Mouse (Mus musculus): ENCODE measurements at regions not wholly inside any gene's neighbourhood (a gene's known extent, or its start where the extent isn't known, plus 50 kb on each side); places are given as distances from the start of the nearest gene placed in this dataset.
"Not testable (repeated sequence)": the region's sequence is repeated elsewhere in the genome, so short reads cannot be mapped to it uniquely, and the experiment has no call there.

GRCm38 (mm10) chr13:75483157-75483915 lies 223.2 kb upstream of the Ell2 start:
- DNase-seq (ENCODE audit: low spot score) = not testable (repeated sequence)

- DNase-seq (ENCODE audit: low spot score) = not testable (repeated sequence)
Observed at GRCm38 (mm10) chr13:75484252-75484651, 222.3 kb upstream of the Ell2 start.

GRCm38 (mm10) chr13:75501530-75501929 lies 205.0 kb upstream of the Ell2 start:
- no peak for DNase-seq (ENCODE audit: low spot score)

- DNase-seq (ENCODE audit: low spot score) = no peak
Observed at GRCm38 (mm10) chr13:75503394-75503793, 203.2 kb upstream of the Ell2 start.

- no peak for DNase-seq (ENCODE audit: low spot score)
Observed at GRCm38 (mm10) chr13:75514315-75515020, 192.1 kb upstream of the Ell2 start.

GRCm38 (mm10) chr13:75523293-75524278 lies 183.0 kb upstream of the Ell2 start:
- DNase-seq (ENCODE audit: low spot score) = no peak

- DNase-seq (ENCODE audit: low spot score) = no peak
Observed at GRCm38 (mm10) chr13:75524481-75524880, 182.1 kb upstream of the Ell2 start.

GRCm38 (mm10) chr13:75531566-75531965 lies 175.0 kb upstream of the Ell2 start:
- DNase-seq (ENCODE audit: low spot score) = no peak

GRCm38 (mm10) chr13:75541446-75541845 lies 165.1 kb upstream of the Ell2 start:
- no peak for DNase-seq (ENCODE audit: low spot score)

- DNase-seq (ENCODE audit: low spot score) = peak; percentile 68
Observed at GRCm38 (mm10) chr13:75542253-75542945, 164.2 kb upstream of the Ell2 start.

GRCm38 (mm10) chr13:75542946-75543327 lies 163.6 kb upstream of the Ell2 start:
- peak; percentile 2 for DNase-seq (ENCODE audit: low spot score)

GRCm38 (mm10) chr13:75543595-75543994 lies 163.0 kb upstream of the Ell2 start:
- no peak for DNase-seq (ENCODE audit: low spot score)

- DNase-seq (ENCODE audit: low spot score) = no peak
Observed at GRCm38 (mm10) chr13:75544728-75545127, 161.8 kb upstream of the Ell2 start.

- no peak for DNase-seq (ENCODE audit: low spot score)
Observed at GRCm38 (mm10) chr13:75547791-75548190, 158.8 kb upstream of the Ell2 start.

GRCm38 (mm10) chr13:75578971-75579370 lies 127.6 kb upstream of the Ell2 start:
- no peak for DNase-seq (ENCODE audit: low spot score)

GRCm38 (mm10) chr13:75590836-75591235 lies 115.7 kb upstream of the Ell2 start:
- no peak for DNase-seq (ENCODE audit: low spot score)

- DNase-seq (ENCODE audit: low spot score) = no peak
Observed at GRCm38 (mm10) chr13:75596856-75597255, 109.7 kb upstream of the Ell2 start.

- DNase-seq (ENCODE audit: low spot score) = no peak
Observed at GRCm38 (mm10) chr13:75598186-75598585, 108.4 kb upstream of the Ell2 start.

GRCm38 (mm10) chr13:75598675-75599074 lies 107.9 kb upstream of the Ell2 start:
- DNase-seq (ENCODE audit: low spot score) = no peak

- DNase-seq (ENCODE audit: low spot score) = no peak
Observed at GRCm38 (mm10) chr13:75623229-75623628, 83.3 kb upstream of the Ell2 start.

GRCm38 (mm10) chr13:75627405-75627804 lies 79.2 kb upstream of the Ell2 start:
- DNase-seq (ENCODE audit: low spot score) = no peak

All from heart, adult 8-10 months (tissue).